Mouse (Mus musculus): Measurements from ENCODE around the gene Bach2.

Bach2 gene

GRCm38 (mm10) chr4:32579850-32580249, 341.2 kb downstream of the Bach2 start:
- DNase-seq, result no peak

- no peak for DNase-seq
Measured at GRCm38 (mm10) chr4:32584181-32584580, 345.6 kb downstream of the Bach2 start.

GRCm38 (mm10) chr4:32586596-32586995, 348.0 kb downstream of the Bach2 start:
- DNase-seq, result peak; percentile 71

- no peak for DNase-seq
Measured at GRCm38 (mm10) chr4:32587543-32587942, 348.9 kb downstream of the Bach2 start.

GRCm38 (mm10) chr4:32588237-32588636, 349.6 kb downstream of the Bach2 start:
- DNase-seq, result no peak

GRCm38 (mm10) chr4:32601135-32601534, 362.5 kb downstream of the Bach2 start:
- peak; percentile 71 for DNase-seq

- DNase-seq, result no peak
Measured at GRCm38 (mm10) chr4:32602660-32603059, 364.1 kb downstream of the Bach2 start, which contains the start of gene Gja10. Gja10 (minus strand) TSS chr4:32602760.

GRCm38 (mm10) chr4:32615034-32615881, 376.7 kb downstream of the Bach2 start, which contains the start of gene Casp8ap2:
Casp8ap2 (plus strand) TSS chr4:32615451.
- peak; percentile 100 for DNase-seq

GRCm38 (mm10) chr4:32621637-32622036, 383.0 kb downstream of the Bach2 start:
- DNase-seq, result no peak
